Comparison of ENCODE assay signal across 15 mouse cellular contexts in the genomic region with DNA sequence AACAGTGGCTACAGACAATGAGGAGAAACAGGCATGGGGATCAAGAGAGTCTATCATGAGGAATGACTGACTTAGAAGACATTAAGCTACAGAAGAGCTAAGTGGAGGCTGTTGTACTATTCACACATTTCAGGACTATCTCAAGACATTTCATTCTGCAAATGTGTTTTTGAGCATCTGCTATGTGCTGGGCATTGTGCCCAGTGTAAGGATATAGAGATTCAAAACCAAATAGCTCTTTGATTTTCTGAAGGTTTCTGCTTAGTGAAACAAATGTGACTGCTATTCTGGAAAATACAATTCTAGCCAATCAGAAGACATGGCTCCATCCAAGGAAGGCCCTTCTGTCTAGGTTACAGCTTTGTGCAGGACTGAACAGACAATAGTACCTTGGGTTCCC. TPM values are rescaled to one million over a fixed set of nuclear protein-coding genes. Genes with fewer than 3 reads are reported as not detected.
DNase-seq lines count a peak whose midpoint lies in the region; ATAC-seq lines count a peak whose summit lies in the region.
"Had no signal": no experiment of that assay in that cellular context is flagged by ENCODE, and none has a peak within 500 bp of the region (broad histone marks: within the 10 kb centered on the region; RNA-seq: fewer than 3 reads in every experiment).

No protein-coding gene starts in this region.

- intact Hi-C loops in left cerebral cortex, postnatal 36 days (cut with DNase I) = no loop called here

- H3K27ac ChIP-seq in liver, embryonic 11.5 days (ENCODE audit: low read depth, low read length) = no peak overlapping the region
- H3K27ac ChIP-seq in midbrain, embryonic 16.5 days (ENCODE audit: low read length) = no peak overlapping the region
- H3K27ac ChIP-seq: hindbrain, embryonic 10.5 days; midbrain, embryonic 13.5 days; neural tube, embryonic 12.5 days had no signal

- no peaks in the 10 kb centered on the region for H3K36me3 ChIP-seq in liver, embryonic 11.5 days (ENCODE audit: control insufficient read depth, insufficient read depth, low read length)
- H3K36me3 ChIP-seq in midbrain, embryonic 16.5 days (ENCODE audit: control insufficient read depth, insufficient read depth, low read length) = no peaks in the 10 kb centered on the region
- H3K36me3 ChIP-seq: hindbrain, embryonic 10.5 days; midbrain, embryonic 13.5 days; neural tube, embryonic 12.5 days had no signal

- peak; percentile 91 for DNase-seq in brain, adult 2 months (ENCODE audit: low read depth, low spot score)
- peak; percentile 51 for DNase-seq in brain, embryonic 18.5 days (ENCODE audit: low read depth, low spot score)
- peak; percentile 50 to 88 for DNase-seq in frontal cortex, postnatal 36 days (ENCODE audit: low spot score in 2 of 2)
- peak; percentile 62 to 64 for DNase-seq in left cerebral cortex, postnatal 36 days (ENCODE audit: low spot score in 2 of 2)
- DNase-seq in liver, embryonic 11.5 days (ENCODE audit: low spot score) = no peak
- no peak for DNase-seq in retina, embryonic 14.5 days (ENCODE audit: low spot score)
- DNase-seq: adrenal gland, postnatal 14 days; lung, postnatal 14 days had no signal

- H3K4me2 ChIP-seq in liver, embryonic 11.5 days = no peak overlapping the region
- no peak overlapping the region for H3K4me2 ChIP-seq in midbrain, embryonic 16.5 days (ENCODE audit: low read length)
- H3K4me2 ChIP-seq: midbrain, embryonic 13.5 days; neural tube, embryonic 12.5 days had no signal

- no peaks in the 10 kb centered on the region for H3K4me1 ChIP-seq in liver, embryonic 11.5 days (replicated peaks; ENCODE audit: control insufficient read depth, insufficient read depth, low read length)
- H3K4me1 ChIP-seq in midbrain, embryonic 16.5 days (ENCODE audit: control insufficient read depth, insufficient read depth, low read length) = no peaks in the 10 kb centered on the region
- H3K4me1 ChIP-seq: hindbrain, embryonic 10.5 days; midbrain, embryonic 13.5 days; neural tube, embryonic 12.5 days had no signal

- H3K9ac ChIP-seq in liver, embryonic 11.5 days (ENCODE audit: low read depth, low read length) = no peak overlapping the region
- H3K9ac ChIP-seq in midbrain, embryonic 16.5 days (ENCODE audit: low read depth, low read length) = no peak overlapping the region
- H3K9ac ChIP-seq: midbrain, embryonic 13.5 days; neural tube, embryonic 12.5 days had no signal

- ATAC-seq in liver, embryonic 11.5 days (replicated peaks; ENCODE audit: low FRiP score) = no peak
- ATAC-seq in midbrain, embryonic 16.5 days = no peak
- ATAC-seq: intestine, embryonic 16.5 days; midbrain, embryonic 13.5 days had no signal

- no peaks in the 10 kb centered on the region for H3K9me3 ChIP-seq in liver, embryonic 11.5 days (ENCODE audit: control insufficient read depth, low read length)
- H3K9me3 ChIP-seq in midbrain, embryonic 16.5 days (replicated peaks; ENCODE audit: control insufficient read depth, low read length, poor library complexity, severe bottlenecking) = no peaks in the 10 kb centered on the region
- H3K9me3 ChIP-seq: midbrain, embryonic 13.5 days; neural tube, embryonic 12.5 days had no signal

- H3K27me3 ChIP-seq in liver, embryonic 11.5 days (replicated peaks; ENCODE audit: control insufficient read depth, insufficient read depth, low read length) = no peaks in the 10 kb centered on the region
- no peaks in the 10 kb centered on the region for H3K27me3 ChIP-seq in midbrain, embryonic 16.5 days (ENCODE audit: control insufficient read depth, insufficient read depth, low read depth, low read length)
- H3K27me3 ChIP-seq: midbrain, embryonic 13.5 days; neural tube, embryonic 12.5 days had no signal

- H3K4me3 ChIP-seq in liver, embryonic 11.5 days (ENCODE audit: low read depth, low read length) = no peak overlapping the region
- H3K4me3 ChIP-seq in midbrain, embryonic 16.5 days (ENCODE audit: low read depth, low read length) = no peak overlapping the region
- H3K4me3 ChIP-seq: hindbrain, embryonic 10.5 days; midbrain, embryonic 13.5 days; neural tube, embryonic 12.5 days had no signal

RNA-seq across cellular contexts. Expression of a gene that starts 18.1 kb away (rescaled TPM):
- 10 to 100 TPM; 63.4 to 84.0 TPM for total RNA-seq in left cerebral cortex, postnatal 36 days (2021)
- polyA plus RNA-seq in liver, embryonic 11.5 days (2014; fragmentation: Nextera tagmentation; extraction: Ambion mirVana) = 4.9 and 5.5 TPM in 2 replicates
- polyA plus RNA-seq in midbrain, embryonic 16.5 days (2015; fragmentation: Nextera tagmentation; extraction: Ambion mirVana) = 21.1 and 22.6 TPM in 2 replicates

RNA-seq across cellular contexts. Expression of a gene that starts 25.8 kb away (rescaled TPM):
- total RNA-seq in left cerebral cortex, postnatal 36 days (2021) = 1 to 10 TPM in 1 of 2 experiments, under 1 TPM in 1; 0.79 to 1.4 TPM
- 1.0 and 1.3 TPM in 2 replicates for polyA plus RNA-seq in liver, embryonic 11.5 days (2014; fragmentation: Nextera tagmentation; extraction: Ambion mirVana)
- polyA plus RNA-seq in midbrain, embryonic 16.5 days (2015; fragmentation: Nextera tagmentation; extraction: Ambion mirVana) = 0.33 and 0.45 TPM in 2 replicates

RNA-seq across cellular contexts. Expression of a gene that starts 57.4 kb away (rescaled TPM):
- under 1 TPM in 1 of 2 experiments, not detected in 1; 0.27 TPM for total RNA-seq in left cerebral cortex, postnatal 36 days (2021)
- polyA plus RNA-seq in liver, embryonic 11.5 days (2014; fragmentation: Nextera tagmentation; extraction: Ambion mirVana) = 1.2 and 1.3 TPM in 2 replicates
- polyA plus RNA-seq in midbrain, embryonic 16.5 days (2015; fragmentation: Nextera tagmentation; extraction: Ambion mirVana) = 0.58 and 0.65 TPM in 2 replicates
- total RNA-seq: liver, adult 2 months had no signal
- polyA plus RNA-seq: large intestine, adult 2 months; liver, adult 2 months had no signal

Comparison
In these comparisons a context has a peak if more than half of its experiments do, and no peak if none do; other contexts are left out.
1. DNase-seq: peak in brain, adult 2 months (single experiment), brain, embryonic 18.5 days (single experiment), frontal cortex, postnatal 36 days (2 of 2) and left cerebral cortex, postnatal 36 days (2 of 2); none in liver, embryonic 11.5 days (single experiment) and retina, embryonic 14.5 days (single experiment).